Mouse (Mus musculus): ENCODE results near the gene Isoc2a. TPM values are rescaled to one million over a fixed set of nuclear protein-coding genes. Genes with fewer than 3 reads are reported as not detected.
"Not testable (repeated sequence)": the region's sequence is repeated elsewhere in the genome, so short reads cannot be mapped to it uniquely, and the experiment has no call there.

The Isoc2a gene
- total RNA-seq, 2 experiments from 2014 or later = 13.0 to 13.4 TPM

DNA sequence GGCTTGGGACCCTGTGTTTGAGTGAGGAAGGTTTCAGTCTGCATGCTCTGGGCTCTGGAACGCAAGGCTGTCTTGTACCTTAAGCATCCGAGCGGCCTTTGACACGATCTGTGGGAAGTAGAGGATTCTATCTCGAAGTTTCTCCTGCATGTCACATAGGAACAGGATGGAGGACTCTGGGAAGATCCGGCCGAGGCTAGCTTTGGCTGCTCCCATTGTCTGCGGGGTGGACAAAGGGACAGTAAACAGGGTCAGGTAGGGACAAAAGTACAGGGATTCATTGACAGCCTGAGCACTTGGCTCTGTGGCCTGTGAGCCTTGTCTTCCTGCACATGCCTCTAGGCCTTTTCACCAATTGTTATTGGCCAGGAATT, 25.7 kb upstream of the Isoc2a start:
- H3K4me3 ChIP-seq = no peak overlapping the region

DNA sequence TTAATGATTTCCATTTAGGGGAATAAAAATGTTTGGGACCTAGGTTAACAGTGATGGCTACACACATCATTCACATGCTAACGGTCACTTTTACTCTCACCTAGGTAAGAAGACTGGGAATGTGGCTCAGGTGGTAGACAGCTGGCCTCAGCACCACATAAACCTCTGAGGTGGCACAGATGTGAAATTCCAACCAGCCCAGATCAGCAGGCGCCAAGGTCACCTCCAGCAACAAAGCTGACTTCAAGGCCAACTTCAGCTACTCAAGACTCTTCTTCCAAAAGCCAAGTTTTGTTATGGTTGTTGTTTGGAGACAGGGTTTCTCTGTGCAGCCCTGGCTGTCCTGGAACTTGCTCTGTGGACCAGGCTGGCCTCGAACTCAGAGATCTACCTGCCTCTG, 23.3 kb upstream of the Isoc2a start:
- TF ChIP-seq CTCF (conservative IDR thresholded peaks at IDR 0.05) = no peak
- Histone ChIP-seq H3K27ac (no peak overlapping the region), H3K4me3 (no peak overlapping the region)
- DNase-seq (ENCODE audit: low spot score in 2 of 2) = no peak

More for the DNA sequence above, 25.7 kb upstream of the Isoc2a start:
- H3K27ac ChIP-seq = no peak overlapping the region
- TF ChIP-seq CTCF (conservative IDR thresholded peaks at IDR 0.05) = no peak
- no peak for DNase-seq (ENCODE audit: low spot score in 2 of 2)

DNA sequence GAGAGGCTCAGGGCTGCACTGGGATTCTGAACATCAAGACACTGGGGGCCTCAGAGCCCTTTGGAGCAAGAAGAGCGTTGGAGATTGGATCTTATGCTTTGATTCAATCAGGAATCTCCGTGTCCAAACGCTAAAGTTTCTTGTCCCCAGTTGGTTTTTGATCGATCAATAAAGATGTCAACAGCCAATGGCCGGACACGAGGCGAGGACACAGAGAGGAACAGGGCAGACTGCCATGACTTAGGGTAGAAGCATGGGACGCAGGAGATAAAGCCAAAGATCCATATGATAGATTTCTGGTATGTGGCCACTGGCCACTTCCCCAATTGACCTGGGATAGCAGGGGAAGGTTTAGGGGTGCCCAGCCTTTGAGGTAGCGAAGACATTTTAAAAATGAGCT, 20.4 kb upstream of the Isoc2a start:
- no peak for TF ChIP-seq CTCF (conservative IDR thresholded peaks at IDR 0.05)
- DNase-seq (ENCODE audit: low spot score in 2 of 2) = no peak
- no peak overlapping the region for H3K27ac ChIP-seq

DNA sequence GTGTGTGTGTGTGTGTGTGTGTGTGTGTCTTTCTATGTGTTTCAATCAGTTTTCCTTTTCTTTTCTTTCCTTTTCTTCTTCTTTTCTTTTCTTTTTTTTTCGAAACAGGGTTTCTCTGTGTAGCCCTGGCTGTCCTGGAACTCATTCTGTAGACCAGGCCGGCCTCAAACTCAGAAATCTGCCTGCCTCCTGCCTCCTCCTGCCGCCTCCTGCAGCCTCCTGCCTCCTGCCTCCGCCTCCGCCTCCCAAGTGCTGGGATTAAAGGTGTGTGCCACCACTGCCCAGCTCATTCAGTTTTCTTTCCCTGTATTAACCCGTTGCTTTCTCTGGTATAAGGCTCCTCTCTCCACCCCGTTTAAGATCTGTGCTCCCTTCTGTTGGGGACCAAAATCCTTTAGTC, 19.6 kb upstream of the Isoc2a start:
- Histone ChIP-seq H3K27ac (no peak overlapping the region), H3K4me3 (no peak overlapping the region)
- TF ChIP-seq CTCF (conservative IDR thresholded peaks at IDR 0.05) = no peak
- no peak for DNase-seq (ENCODE audit: low spot score in 2 of 2)

More for the DNA sequence above, 20.4 kb upstream of the Isoc2a start:
- H3K4me3 ChIP-seq = no peak overlapping the region

DNA sequence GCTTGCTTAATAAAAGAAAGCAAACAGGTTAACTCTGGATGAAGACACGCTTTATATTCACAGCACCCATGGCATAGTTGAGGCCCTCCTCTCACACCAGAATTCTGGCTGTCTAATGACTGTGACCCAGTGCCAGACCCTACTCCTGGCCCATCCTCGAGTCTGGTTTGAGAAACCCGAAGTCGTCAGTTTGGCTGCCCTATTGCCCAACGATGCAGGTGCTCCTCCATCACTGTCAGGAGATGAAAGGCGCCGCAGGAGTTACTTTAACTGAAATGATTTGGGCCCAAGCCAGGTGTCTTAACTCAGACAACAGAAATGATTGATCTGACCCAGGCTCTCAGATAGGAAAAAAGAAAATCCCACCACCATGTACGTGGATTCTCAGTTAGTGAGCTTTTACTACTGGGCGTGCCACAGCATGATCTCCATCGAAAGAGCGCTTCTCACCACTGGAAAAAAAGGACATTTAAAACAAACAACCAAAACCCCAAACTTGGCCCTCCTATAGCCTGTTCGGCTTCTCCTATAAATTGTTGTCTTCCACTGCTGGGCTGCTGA, 17.5 kb upstream of the Isoc2a start:
- H3K27ac ChIP-seq = no peak overlapping the region
- no peak for DNase-seq (ENCODE audit: low spot score in 2 of 2)
- no peak overlapping the region for H3K4me3 ChIP-seq
- TF ChIP-seq CTCF (conservative IDR thresholded peaks at IDR 0.05) = no peak

DNA sequence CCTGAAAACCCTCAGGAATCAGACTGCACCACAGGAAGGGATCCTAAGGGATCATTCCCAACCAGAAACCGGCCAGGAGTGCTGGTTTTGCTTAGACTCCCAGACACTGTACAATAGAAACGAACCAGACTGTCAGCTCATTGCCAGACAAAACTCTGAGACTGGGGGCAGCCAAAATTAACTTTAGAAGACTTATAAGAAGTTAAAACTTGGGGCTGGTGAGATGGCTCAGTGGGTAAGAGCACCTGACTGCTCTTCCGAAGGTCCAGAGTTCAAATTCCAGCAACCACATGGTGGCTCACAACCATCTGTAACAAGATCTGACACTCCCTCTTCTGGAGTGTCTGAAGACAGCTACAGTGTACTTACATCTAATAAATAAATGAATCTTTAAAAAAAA, 16.0 kb upstream of the Isoc2a start:
- not testable (repeated sequence) for H3K4me3 ChIP-seq; H3K27ac ChIP-seq; DNase-seq (ENCODE audit: low spot score in 2 of 2)

DNA sequence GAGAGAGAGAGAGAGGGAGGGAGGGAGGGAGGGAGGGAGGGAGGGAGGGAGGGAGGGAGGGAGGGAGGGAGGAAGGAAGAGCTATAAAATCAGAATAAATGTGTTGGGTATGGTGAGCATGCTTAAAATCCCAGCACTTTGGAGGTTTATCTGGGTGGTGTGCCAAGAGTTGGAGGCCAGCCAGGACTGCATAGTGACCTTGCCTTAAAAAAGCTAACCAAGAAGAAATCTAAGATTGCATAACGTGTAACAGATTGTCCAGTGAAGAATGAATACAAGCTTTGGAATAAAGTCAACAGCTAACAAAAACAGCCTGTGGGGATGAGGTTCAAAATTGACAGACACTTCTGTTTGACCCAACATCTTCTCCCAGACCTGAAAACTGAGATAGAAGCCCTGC, 13.9 kb upstream of the Isoc2a start:
- no peak for DNase-seq (ENCODE audit: low spot score in 2 of 2)
- Histone ChIP-seq H3K27ac (no peak overlapping the region), H3K4me3 (no peak overlapping the region)
- no peak for TF ChIP-seq CTCF (conservative IDR thresholded peaks at IDR 0.05)

DNA sequence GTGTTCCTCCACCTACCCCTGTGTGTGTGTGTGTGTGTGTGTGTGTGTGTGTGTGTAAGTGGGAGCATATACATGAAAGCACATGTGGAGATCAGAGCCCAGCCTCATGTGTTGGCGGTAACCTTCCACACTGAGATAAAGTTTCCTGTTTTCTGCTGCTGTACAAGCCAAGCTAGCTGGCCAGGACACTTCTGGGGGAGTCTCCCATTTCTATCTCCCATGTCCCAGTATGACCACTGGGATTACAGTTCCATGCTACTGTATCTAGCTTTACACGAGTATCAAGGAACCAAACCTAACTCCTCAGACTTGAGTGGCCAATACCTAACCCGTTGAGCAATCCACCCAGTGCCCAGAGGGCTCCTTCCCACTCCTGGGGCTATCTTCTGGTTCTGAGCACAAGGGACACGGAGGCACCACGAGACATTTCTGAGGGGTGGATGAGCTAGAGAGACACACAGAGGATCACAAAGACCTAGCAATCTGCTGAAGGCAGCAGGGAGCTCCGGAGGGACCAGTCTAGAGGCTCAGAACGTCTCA, 13.3 kb upstream of the Isoc2a start:
- TF ChIP-seq CTCF (conservative IDR thresholded peaks at IDR 0.05) = no peak
- no peak overlapping the region for H3K4me3 ChIP-seq
- no peak overlapping the region for H3K27ac ChIP-seq
- DNase-seq (ENCODE audit: low spot score in 2 of 2) = no peak

DNA sequence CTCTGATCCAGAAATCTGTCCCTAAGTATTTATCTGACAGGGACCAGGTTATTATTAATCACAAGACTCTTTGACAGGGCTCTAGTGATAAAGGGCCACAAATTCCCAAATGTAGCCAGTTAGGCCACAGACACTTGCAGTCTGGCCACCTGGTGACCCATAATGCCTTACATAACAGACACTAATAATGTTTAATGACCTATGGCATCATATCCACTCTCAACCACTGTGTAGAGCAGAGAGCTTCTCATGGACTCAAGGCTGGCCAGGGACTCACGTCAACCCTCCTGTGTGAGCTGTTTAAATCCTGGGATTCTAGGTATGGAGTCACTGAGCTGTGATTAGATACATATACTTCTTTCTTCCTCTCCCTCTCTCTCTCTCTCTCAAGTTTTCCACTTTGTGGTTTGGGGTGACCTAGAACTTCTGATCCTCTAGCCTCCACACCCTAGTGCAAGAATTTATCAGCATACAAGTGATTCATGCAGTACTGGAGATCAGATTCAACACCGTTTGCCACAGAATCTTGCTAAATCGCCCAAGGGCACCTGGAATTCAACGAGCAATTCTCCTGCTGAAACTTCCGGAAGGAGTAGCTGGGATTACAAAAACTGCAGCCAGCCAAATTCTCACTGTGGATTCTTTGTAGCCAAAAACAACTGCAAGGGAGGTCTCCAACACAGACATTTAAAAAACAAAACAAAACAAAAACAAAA, 12.7 kb upstream of the Isoc2a start:
- no peak overlapping the region for H3K4me3 ChIP-seq
- no peak for DNase-seq (ENCODE audit: low spot score in 2 of 2)
- TF ChIP-seq CTCF (conservative IDR thresholded peaks at IDR 0.05) = no peak
- no peak overlapping the region for H3K27ac ChIP-seq

DNA sequence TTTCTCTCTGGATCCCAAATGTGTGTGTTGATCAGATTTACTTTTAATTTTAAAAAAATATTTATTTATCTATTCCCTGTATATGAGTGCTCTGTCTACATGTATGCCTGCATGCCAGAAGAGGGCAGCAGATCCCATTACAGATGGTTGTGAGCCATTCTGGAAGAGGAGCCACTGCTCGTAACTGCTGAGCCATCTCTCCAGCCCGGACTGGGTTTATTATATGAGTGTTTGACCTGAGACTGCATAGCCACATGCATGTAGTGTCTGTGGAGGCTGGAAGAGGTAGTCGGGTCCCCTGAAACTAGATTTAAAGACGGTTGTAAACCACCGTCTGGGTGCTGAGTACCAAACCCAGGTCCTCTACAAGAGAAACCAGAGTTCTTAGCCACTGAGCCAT, 11.9 kb upstream of the Isoc2a start:
- TF ChIP-seq CTCF (conservative IDR thresholded peaks at IDR 0.05) = peak; percentile 79
- peak; percentile 29 to 33 for DNase-seq (ENCODE audit: low spot score in 2 of 2)
- Histone ChIP-seq H3K4me3 (no peak overlapping the region; the same call in 1 of the 2 replicates), H3K27ac (peak overlapping the region; percentile 94)

DNA sequence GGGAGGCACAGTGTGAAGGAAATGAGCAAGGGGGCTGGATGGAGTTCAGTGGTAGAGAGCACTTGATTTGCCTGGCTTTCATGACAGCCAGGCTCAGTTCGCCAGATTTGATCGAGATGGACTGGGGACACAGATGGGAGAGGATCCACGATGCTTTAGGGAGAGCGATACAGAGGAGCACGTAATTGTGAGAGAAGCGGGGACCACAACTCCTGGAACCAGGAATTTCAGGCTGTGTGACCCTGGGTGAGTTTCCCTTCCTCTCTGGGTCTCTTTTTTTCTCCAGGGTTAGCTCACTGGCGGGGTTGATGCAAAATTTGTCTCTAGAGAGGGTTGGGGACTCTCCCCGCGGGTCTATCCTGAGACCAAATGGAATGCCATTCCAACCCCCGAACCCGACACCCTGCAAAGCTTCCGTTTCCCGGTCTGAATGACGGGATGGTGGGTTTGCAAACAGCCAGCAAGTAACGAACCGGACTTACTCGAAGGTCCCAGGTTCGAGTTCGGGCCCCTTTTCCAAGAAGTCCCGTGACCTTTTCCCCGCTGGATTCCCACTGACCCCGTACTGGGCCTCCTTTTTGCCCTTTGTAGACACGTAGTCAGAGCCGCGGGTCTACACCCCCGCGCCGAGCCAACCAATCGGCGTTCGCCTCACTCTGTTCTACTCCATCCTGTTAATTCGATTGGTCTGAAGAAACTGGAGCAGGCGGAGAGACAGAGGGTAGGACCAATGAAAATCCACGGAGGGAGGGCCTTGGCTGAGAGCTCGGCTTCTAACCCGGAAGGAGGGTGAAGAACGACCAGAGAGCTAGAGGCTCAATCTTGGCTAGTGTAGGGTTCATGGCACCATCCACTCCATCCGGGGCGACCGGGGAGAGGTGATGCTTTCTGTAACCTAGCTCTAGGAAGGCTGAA, 11.1 kb upstream of the Isoc2a start:
- H3K4me3 ChIP-seq = peak overlapping the region; percentile 84
- peak; percentile 95 to 98 for DNase-seq (ENCODE audit: low spot score in 2 of 2)
- TF ChIP-seq CTCF (conservative IDR thresholded peaks at IDR 0.05) = no peak
- peak overlapping the region; percentile 94 for H3K27ac ChIP-seq

DNA sequence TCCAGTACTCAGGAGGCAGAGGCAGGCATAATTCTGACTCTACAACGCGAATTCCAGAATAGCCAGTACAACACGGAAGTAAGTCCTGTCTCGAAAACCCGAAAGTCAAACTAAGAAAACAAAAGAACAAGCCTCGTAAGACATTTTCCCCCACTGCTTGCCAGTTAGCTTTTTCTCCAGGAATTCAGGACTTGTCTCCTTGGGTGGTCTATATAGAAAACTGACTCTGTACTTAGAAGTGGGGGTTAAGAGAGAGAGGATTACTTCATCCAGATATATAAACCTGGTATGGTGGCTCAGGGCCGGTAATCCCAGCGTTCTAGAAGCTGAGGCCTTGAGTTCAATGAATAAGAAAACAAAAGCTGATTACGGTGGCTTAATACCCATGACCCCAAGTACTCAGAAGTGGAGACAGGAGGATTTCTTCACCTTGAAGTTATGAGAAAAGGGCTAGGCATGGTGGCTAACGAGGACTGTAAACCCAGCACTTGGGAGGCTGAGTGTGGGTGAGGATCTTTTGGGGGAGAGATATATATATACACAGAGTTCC, 10.2 kb upstream of the Isoc2a start:
- Histone ChIP-seq H3K4me3 (peak overlapping the region; percentile 84), H3K27ac (peak overlapping the region; percentile 94)
- no peak for DNase-seq (ENCODE audit: low spot score in 2 of 2)
- TF ChIP-seq CTCF (conservative IDR thresholded peaks at IDR 0.05) = no peak

DNA sequence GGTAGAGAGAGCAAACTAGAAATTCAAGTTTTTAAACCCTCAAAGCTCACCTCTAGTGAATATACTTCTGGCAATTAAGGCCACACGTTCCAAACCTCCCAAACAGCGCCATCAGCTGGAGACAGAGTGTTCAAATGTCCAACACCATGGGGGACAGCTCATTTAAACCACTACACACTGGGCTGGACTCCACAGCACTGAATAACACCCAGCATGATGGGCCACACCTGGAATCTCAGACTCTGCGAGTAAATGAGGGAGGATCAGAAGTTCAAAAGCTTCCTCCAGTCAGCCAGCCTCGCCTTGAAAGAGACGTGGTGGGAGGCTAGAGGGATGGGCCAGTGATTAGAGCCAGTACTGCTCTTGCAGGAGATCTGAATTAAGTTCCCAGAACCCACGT, 6.8 kb upstream of the Isoc2a start, which contains the start of gene Isoc2b:
TSS of gene Isoc2b (minus strand) at position 126 of the 400 bp plus-strand sequence.
- Histone ChIP-seq H3K4me3 (no peak within 1 kb of the TSS), H3K27ac (no peak within 1 kb of the TSS)
- DNase-seq (ENCODE audit: low spot score in 2 of 2) = no peak
- TF ChIP-seq CTCF (conservative IDR thresholded peaks at IDR 0.05) = no peak
